Mouse (Mus musculus) retina, postnatal 7 days (tissue): ENCODE results near the gene Ikzf4.

Experiments
- DNase-seq: peaks from one replicate; pipeline ENCODE4 v3.0.0-alpha.2; 2012; ENCODE audit warnings: low read depth, low spot score

Gene Ikzf4

GRCm38 (mm10) chr10:128612433-128613153, 33.2 kb downstream of the Ikzf4 start:
- DNase-seq, result peak; percentile 74

GRCm38 (mm10) chr10:128606483-128606882, 39.3 kb downstream of the Ikzf4 start:
- DNase-seq, result no peak

GRCm38 (mm10) chr10:128602470-128603128, 43.2 kb downstream of the Ikzf4 start:
- no peak for DNase-seq

- no peak for DNase-seq
Measured at GRCm38 (mm10) chr10:128601499-128601898, 44.3 kb downstream of the Ikzf4 start.

- DNase-seq, result no peak
Measured at GRCm38 (mm10) chr10:128598476-128598875, 47.3 kb downstream of the Ikzf4 start.

- no peak for DNase-seq
Measured at GRCm38 (mm10) chr10:128592797-128593196, 53.0 kb downstream of the Ikzf4 start.

GRCm38 (mm10) chr10:128591436-128591835, 54.4 kb downstream of the Ikzf4 start:
- no peak for DNase-seq

GRCm38 (mm10) chr10:128590193-128590690, 55.5 kb downstream of the Ikzf4 start:
- DNase-seq, result peak; percentile 33

GRCm38 (mm10) chr10:128589464-128590192, 56.2 kb downstream of the Ikzf4 start, which contains the start of gene Erbb3:
Gene Erbb3 (minus strand): TSS chr10:128589652.
- no peak for DNase-seq

GRCm38 (mm10) chr10:128588775-128589463, 56.9 kb downstream of the Ikzf4 start:
- DNase-seq, result no peak

GRCm38 (mm10) chr10:128588136-128588535, 57.7 kb downstream of the Ikzf4 start:
- no peak for DNase-seq

- no peak for DNase-seq
Measured at GRCm38 (mm10) chr10:128587697-128588096, 58.1 kb downstream of the Ikzf4 start.

GRCm38 (mm10) chr10:128587120-128587519, 58.7 kb downstream of the Ikzf4 start:
- DNase-seq, result no peak

GRCm38 (mm10) chr10:128586546-128586945, 59.2 kb downstream of the Ikzf4 start:
- DNase-seq, result no peak

GRCm38 (mm10) chr10:128584386-128584785, 61.4 kb downstream of the Ikzf4 start:
- DNase-seq, result no peak

GRCm38 (mm10) chr10:128583644-128584043, 62.1 kb downstream of the Ikzf4 start:
- no peak for DNase-seq
